Mouse (Mus musculus): ENCODE results near the gene Meis2.

The Meis2 gene

GRCm38 (mm10) chr2:115998802-115999201, 66.8 kb downstream of the Meis2 start:
- DNase-seq (ENCODE audit: low spot score): no peak

- no peak for DNase-seq (ENCODE audit: low spot score)
These were observed 69.2 kb downstream of the Meis2 start for GRCm38 (mm10) chr2:115996438-115996837.

- DNase-seq (ENCODE audit: low spot score): no peak
These were observed 71.8 kb downstream of the Meis2 start for GRCm38 (mm10) chr2:115993877-115994276.

GRCm38 (mm10) chr2:115989249-115989648, 76.4 kb downstream of the Meis2 start:
- no peak for DNase-seq (ENCODE audit: low spot score)

GRCm38 (mm10) chr2:115988448-115988847, 77.2 kb downstream of the Meis2 start:
- no peak for DNase-seq (ENCODE audit: low spot score)

- no peak for DNase-seq (ENCODE audit: low spot score)
These were observed 80.7 kb downstream of the Meis2 start for GRCm38 (mm10) chr2:115984952-115985351.

GRCm38 (mm10) chr2:115984487-115984886, 81.2 kb downstream of the Meis2 start:
- DNase-seq (ENCODE audit: low spot score): no peak

- no peak for DNase-seq (ENCODE audit: low spot score)
These were observed 85.1 kb downstream of the Meis2 start for GRCm38 (mm10) chr2:115980490-115980889.

GRCm38 (mm10) chr2:115979683-115980476, 85.8 kb downstream of the Meis2 start:
- DNase-seq (ENCODE audit: low spot score): no peak

GRCm38 (mm10) chr2:115978666-115979065, 87.0 kb downstream of the Meis2 start:
- DNase-seq (ENCODE audit: low spot score): no peak

GRCm38 (mm10) chr2:115971296-115971805, 94.3 kb downstream of the Meis2 start:
- no peak for DNase-seq (ENCODE audit: low spot score)

- DNase-seq (ENCODE audit: low spot score): no peak
These were observed 95.4 kb downstream of the Meis2 start for GRCm38 (mm10) chr2:115970091-115970820.

GRCm38 (mm10) chr2:115969201-115969600, 96.4 kb downstream of the Meis2 start:
- no peak for DNase-seq (ENCODE audit: low spot score)

- no peak for DNase-seq (ENCODE audit: low spot score)
These were observed 100.7 kb downstream of the Meis2 start for GRCm38 (mm10) chr2:115964911-115965310.

- no peak for DNase-seq (ENCODE audit: low spot score)
These were observed 102.3 kb downstream of the Meis2 start for GRCm38 (mm10) chr2:115963293-115963835.

- DNase-seq (ENCODE audit: low spot score): no peak
These were observed 102.9 kb downstream of the Meis2 start for GRCm38 (mm10) chr2:115962728-115963127.

- no peak for DNase-seq (ENCODE audit: low spot score)
These were observed 103.5 kb downstream of the Meis2 start for GRCm38 (mm10) chr2:115962113-115962512.

- DNase-seq (ENCODE audit: low spot score): no peak
These were observed 105.0 kb downstream of the Meis2 start for GRCm38 (mm10) chr2:115960615-115961014.

GRCm38 (mm10) chr2:115956786-115957185, 108.9 kb downstream of the Meis2 start:
- DNase-seq (ENCODE audit: low spot score): no peak

- DNase-seq (ENCODE audit: low spot score): no peak
These were observed 115.0 kb downstream of the Meis2 start for GRCm38 (mm10) chr2:115950645-115951044.

GRCm38 (mm10) chr2:115948630-115949426, 116.8 kb downstream of the Meis2 start:
- DNase-seq (ENCODE audit: low spot score): no peak

GRCm38 (mm10) chr2:115947714-115948226, 117.9 kb downstream of the Meis2 start:
- DNase-seq (ENCODE audit: low spot score): no peak

Data from ovary, postnatal 10 days (tissue).